Mouse (Mus musculus) forebrain, embryonic 13.5 days (tissue): Measurements from ENCODE around the gene Dmrta1. TPM values are rescaled to one million over a fixed set of nuclear protein-coding genes. Genes with fewer than 3 reads are reported as not detected.
"Not testable (repeated sequence)": the region's sequence is repeated elsewhere in the genome, so short reads cannot be mapped to it uniquely, and the experiment has no call there.

Experiments used
- ATAC-seq: fragments of 200-750 bp; cut with Nextera tagmentation; 2 replicates; pipeline ENCODE4 v1.8.0; 2017
- H3K27ac ChIP-seq: fragments of 300-500 bp; sonication (generic); 2 replicates; pipeline ENCODE4 v1.5.1; 2015; ENCODE audit warnings: inconsistent platforms, mild to moderate bottlenecking, moderate library complexity
- H3K27me3 ChIP-seq: fragments of 300-500 bp; sonication (generic); 2 replicates; pipeline ENCODE4 v1.6.1; 2015; ENCODE audit warnings: mild to moderate bottlenecking, inconsistent platforms
- H3K36me3 ChIP-seq: fragments of 300-500 bp; sonication (generic); 2 replicates; pipeline ENCODE4 v1.6.1; 2015; ENCODE audit warnings: mild to moderate bottlenecking, inconsistent platforms; ENCODE audit not compliant: poor library complexity, severe bottlenecking
- H3K4me1 ChIP-seq: fragments of 300-500 bp; sonication (generic); 2 replicates; pipeline ENCODE4 v1.6.1; 2015; ENCODE audit warnings: inconsistent platforms
- H3K4me2 ChIP-seq: fragments of 300-500 bp; sonication (generic); 2 replicates; pipeline ENCODE4 v1.6.1; 2015; ENCODE audit warnings: inconsistent platforms, mild to moderate bottlenecking, moderate library complexity
- H3K4me3 ChIP-seq: fragments of 300-500 bp; sonication (generic); 2 replicates; pipeline ENCODE4 v1.5.1; 2015; ENCODE audit warnings: mild to moderate bottlenecking, inconsistent platforms
- H3K9ac ChIP-seq: fragments of 300-500 bp; sonication (generic); 2 replicates; pipeline ENCODE4 v1.6.1; 2015; ENCODE audit warnings: mild to moderate bottlenecking, inconsistent platforms
- H3K9me3 ChIP-seq: fragments of 300-500 bp; sonication (generic); replicated peaks from 2 replicates; pipeline ENCODE4 v1.6.1; 2016; ENCODE audit warnings: inconsistent platforms
- WGBS: fragments of 180-500 bp; shearing (Covaris S2); methylation state at CpG from one replicate; pipeline ENCODE4 v1.1.7; 2015; 5-methylcytosine and 5-hydroxymethylcytosine counted together
- polyA plus RNA-seq: library from polyadenylated mRNA; unstranded; fragments of >200 nt; fragmentation: Nextera tagmentation; extraction: Ambion mirVana; gene quantifications from 2 replicates; pipeline ENCODE4 v1.2.1, GENCODE M21; 2015

The Dmrta1 gene
- polyA plus RNA-seq, 1 experiment from 2014 or later: 3.4 TPM

DNA sequence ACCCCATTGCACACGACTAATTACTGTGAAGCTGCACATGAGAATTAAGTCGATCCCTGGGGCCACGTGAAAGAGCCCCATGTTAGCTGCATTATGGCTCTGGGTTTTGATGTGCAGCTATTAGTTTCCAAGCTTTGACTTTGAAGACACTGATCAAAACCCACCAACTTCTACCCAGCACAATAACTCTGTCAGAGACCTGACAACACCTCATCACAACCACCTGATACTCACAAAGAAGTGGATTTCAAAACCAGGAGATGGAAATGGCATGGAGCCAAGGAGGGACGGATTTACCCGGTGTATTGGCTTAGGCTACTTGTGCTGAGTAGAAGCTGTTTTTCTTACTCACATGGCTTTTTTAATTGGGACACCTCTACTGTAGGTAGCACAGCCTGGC lies 523 bp upstream of the Dmrta1 start:
- H3K27ac ChIP-seq: no peak overlapping the region
- H3K9ac ChIP-seq: no peak overlapping the region
- H3K27me3 ChIP-seq: no peaks in the 10 kb centered on the region
- peak; percentile 92 for ATAC-seq
- H3K4me2 ChIP-seq: no peak overlapping the region
- H3K4me3 ChIP-seq: no peak overlapping the region
- peaks cover 22% of the 10 kb centered on the region; the same call in 1 of the 2 replicates for H3K4me1 ChIP-seq
- H3K36me3 ChIP-seq: no peaks in the 10 kb centered on the region
- WGBS: 5% methylated on average over 5 of the region's 5 CpGs
- H3K9me3 ChIP-seq: no peaks in the 10 kb centered on the region

DNA sequence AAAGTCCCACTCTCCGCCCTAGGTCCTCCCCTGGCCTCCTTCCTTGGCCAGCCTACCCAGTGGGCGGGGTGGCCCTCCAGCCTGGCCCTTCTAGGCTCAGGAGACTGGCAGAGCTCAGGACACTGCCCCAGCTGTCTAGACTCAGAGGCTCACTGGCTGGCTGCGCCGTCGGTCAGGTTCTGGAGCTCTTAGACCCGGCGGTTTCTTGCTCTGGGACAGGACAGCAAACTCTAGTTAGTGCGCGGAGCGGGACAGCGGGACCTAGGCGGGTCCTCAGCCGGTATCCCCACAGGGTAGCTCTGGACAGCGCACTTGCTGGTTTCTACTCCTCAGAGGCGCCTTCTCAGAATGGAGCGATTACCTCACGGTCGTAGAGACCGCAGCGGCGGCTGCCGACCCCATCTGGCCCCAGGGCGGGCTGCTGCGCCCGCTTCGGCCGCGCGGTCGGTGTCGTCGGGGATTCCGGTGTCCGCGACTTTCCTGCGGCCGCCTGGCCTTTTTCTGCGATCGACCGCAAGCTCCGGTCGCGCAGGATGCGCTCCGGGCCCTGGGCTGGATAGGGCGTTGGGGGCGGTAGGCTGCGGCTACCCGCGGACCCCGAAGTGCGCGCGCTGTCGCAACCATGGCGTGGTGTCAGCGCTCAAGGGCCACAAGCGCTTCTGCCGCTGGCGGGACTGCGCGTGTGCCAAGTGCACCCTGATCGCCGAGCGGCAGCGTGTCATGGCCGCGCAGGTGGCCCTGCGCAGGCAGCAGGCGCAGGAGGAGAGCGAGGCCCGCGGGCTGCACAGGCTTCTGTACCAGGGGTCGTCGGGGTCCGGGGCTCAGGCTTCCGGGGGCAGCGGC lies 8.9 kb downstream of the Dmrta1 start:
- Histone ChIP-seq H3K4me2 (peak overlapping the region; percentile 73), H3K9ac (peak overlapping the region; percentile 78), H3K36me3 (no peaks in the 10 kb centered on the region), H3K9me3 (no peaks in the 10 kb centered on the region), H3K27me3 (peaks cover 25% of the 10 kb centered on the region), H3K27ac (peak overlapping the region; percentile 46), H3K4me1 (peaks cover 22% of the 10 kb centered on the region; the same call in 1 of the 2 replicates), H3K4me3 (peak overlapping the region; percentile 71)
- under 1% methylated on average over 77 of the region's 78 CpGs for WGBS
- peak; percentile 92 for ATAC-seq

DNA sequence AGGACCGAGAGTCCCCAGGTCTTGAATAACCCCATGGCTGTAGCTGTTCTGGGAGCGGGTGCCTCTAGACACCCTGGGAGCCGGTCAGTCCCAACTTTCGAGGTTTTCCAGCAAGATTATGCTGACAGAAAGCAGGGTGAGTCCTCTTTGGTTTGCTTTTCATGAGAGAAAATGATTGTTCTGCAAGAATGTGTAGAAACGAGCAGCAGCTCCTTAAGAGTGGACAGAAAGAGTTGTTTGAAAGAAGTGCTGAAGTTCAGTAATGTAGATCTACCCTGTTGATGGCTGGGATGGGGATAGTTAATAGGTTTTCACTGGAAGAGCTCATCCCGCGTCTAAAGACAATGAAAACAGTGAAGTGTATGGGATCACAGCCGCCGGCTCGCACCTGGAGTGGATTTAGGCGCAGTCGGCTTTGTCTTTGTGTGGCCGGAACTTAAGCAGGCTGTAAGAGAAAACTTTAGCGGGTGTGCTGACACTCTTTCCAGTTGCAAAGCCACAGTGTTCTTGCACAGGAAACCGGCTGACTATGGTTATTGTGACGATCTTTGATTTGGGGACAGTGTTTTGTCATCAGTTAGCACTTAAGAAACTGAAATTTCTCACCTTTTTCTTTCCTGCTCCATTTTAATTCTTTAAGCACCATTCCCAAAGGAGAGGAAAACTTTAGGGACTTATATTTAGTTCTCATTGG lies 9.7 kb downstream of the Dmrta1 start:
- Histone ChIP-seq H3K4me3 (peak overlapping the region; percentile 71), H3K9me3 (no peaks in the 10 kb centered on the region), H3K27me3 (peaks cover 25% of the 10 kb centered on the region), H3K9ac (peak overlapping the region; percentile 78), H3K36me3 (no peaks in the 10 kb centered on the region), H3K27ac (peak overlapping the region; percentile 46), H3K4me2 (peak overlapping the region; percentile 73), H3K4me1 (peaks cover 22% of the 10 kb centered on the region; the same call in 1 of the 2 replicates)
- no peak; the same call in none of the 2 replicates for ATAC-seq
- 1% methylated on average over 16 of the region's 16 CpGs for WGBS

DNA sequence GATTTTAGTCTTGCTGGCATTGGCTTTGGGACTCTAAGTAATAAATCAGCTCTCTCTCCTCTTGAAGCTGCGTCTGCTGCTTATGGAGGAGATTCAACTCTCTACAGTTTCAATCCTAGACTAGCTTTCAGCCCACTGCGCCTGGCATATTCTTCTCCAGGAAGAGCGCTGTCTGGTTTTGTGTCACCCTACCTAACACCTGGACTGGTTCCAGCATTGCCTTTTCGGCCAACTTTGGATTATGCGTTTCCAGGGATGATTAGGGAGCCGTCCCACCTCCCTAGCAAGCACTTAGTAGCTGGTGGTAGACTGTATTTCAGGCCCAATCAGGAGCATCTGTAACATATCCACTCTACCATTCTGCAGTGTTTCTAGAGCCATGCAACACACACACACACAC lies 12.7 kb downstream of the Dmrta1 start:
- peaks cover 22% of the 10 kb centered on the region; the same call in 1 of the 2 replicates for H3K4me1 ChIP-seq
- H3K27me3 ChIP-seq: peaks cover 24% of the 10 kb centered on the region
- no peak overlapping the region for H3K9ac ChIP-seq
- H3K36me3 ChIP-seq: no peaks in the 10 kb centered on the region
- no peaks in the 10 kb centered on the region for H3K9me3 ChIP-seq
- 0 out of 2 replicates have a peak overlapping the region, but pooled peaks have one; percentile 20 for H3K27ac ChIP-seq
- ATAC-seq: no peak
- peak overlapping the region; percentile 7; the same call in 1 of the 2 replicates for H3K4me2 ChIP-seq
- 60% methylated on average over 6 of the region's 6 CpGs for WGBS
- H3K4me3 ChIP-seq: no peak overlapping the region

DNA sequence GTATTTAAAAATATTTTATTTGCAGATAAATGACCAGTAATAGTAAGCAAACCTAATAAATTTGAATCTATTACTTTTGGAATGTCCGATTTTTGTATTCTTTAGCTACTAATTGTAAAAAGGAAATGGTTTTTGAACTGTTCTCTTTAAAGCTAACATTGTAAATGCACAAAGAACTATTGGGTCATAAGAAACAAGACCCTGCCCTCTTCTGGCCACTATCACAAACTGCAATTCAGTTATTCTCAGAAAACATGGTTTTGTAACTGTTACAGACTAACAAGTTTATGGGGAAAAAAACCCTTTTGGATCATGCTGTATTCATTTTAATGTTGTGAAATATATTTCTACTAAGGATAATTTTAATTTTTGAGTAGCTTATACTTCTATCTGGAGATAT lies 13.5 kb downstream of the Dmrta1 start:
- H3K4me1 ChIP-seq: peaks cover 21% of the 10 kb centered on the region; the same call in 1 of the 2 replicates

DNA sequence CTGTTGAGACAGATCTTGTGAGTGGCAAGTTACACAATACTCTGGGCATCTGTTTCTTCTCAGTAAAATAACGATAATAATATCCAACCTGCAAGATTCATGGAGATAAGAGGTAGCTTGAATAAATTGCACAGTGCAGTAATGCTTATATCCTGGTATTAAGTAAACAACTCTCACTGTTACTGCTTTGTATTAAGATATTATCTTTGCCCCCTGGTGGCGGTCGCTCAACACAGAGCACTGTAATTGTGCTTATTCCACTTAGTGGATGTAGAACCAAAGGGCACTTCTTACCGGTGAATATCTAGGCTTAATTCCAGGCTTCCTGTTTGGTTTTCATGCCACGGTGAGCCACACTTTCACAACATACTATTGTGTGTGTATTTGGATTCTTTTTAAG lies 16.4 kb downstream of the Dmrta1 start:
- Histone ChIP-seq H3K4me1 (peaks cover 10% of the 10 kb centered on the region; the same call in 1 of the 2 replicates), H3K27me3 (no peaks in the 10 kb centered on the region), H3K36me3 (no peaks in the 10 kb centered on the region), H3K4me2 (no peak overlapping the region), H3K9me3 (no peaks in the 10 kb centered on the region), H3K27ac (no peak overlapping the region), H3K9ac (no peak overlapping the region), H3K4me3 (no peak overlapping the region)
- no peak for ATAC-seq
- WGBS: 69% methylated on average over 5 of the region's 5 CpGs

More for the DNA sequence above, 13.5 kb downstream of the Dmrta1 start:
- Histone ChIP-seq H3K27ac (no peak overlapping the region), H3K36me3 (no peaks in the 10 kb centered on the region), H3K27me3 (peaks cover 17% of the 10 kb centered on the region), H3K9ac (no peak overlapping the region), H3K4me2 (no peak overlapping the region), H3K9me3 (no peaks in the 10 kb centered on the region), H3K4me3 (no peak overlapping the region)
- WGBS: 29% methylated on average over 1 of the region's 1 CpGs
- ATAC-seq: no peak

DNA sequence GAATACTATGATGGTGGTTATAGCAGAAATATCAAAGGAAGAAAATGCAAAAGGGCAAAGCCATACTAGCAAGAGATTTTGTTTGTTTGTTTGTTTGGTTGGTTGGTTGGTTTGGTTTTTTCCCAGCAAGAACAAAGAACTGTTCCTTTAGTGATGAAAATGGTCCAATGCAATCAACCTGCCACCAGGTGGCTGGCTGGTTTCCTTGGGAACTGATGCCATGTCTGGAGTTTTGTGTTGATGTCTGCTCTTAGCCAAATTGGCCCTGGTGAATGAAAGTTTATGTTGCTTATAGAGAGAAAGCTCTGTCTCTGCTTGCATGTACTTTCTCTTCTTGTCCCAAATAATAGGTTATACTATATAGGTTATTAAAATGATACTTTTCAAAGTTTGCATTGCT lies 18.7 kb downstream of the Dmrta1 start:
- no peak overlapping the region for H3K4me2 ChIP-seq
- ATAC-seq: no peak

DNA sequence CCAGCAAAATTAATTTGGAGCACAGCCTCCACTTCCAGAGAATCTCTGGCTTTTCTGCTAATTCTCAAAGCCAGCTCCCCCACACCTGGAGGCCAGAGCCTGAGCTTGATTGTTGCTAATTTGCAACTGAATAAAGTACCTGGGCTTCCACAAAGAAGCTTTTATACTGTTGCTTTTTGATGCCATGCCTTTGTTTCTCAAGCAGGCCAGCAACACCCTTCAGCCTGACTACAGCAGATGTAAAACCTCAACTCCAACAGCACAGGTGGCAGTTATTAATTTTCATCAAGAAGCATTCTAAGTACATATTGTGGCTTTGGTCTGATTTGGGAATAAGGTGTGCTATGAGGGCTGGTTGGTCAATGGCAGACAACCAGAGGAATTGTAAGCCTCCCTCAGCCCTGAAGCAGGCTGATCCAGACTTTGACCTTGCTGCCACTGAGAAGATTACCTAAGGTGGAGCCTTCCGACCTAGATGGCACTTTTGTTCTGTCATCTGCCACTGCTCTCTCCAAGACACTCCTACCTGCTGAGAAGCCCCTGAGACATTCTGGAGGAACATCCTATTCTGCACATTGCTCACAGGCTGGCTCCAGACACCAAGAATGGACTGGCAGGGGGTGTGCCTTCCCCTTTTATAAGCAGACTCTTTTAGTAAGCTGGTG lies 44.4 kb downstream of the Dmrta1 start:
- H3K9me3 ChIP-seq, H3K4me1 ChIP-seq, H3K4me2 ChIP-seq, H3K36me3 ChIP-seq, H3K9ac ChIP-seq, H3K27ac ChIP-seq, ATAC-seq, H3K27me3 ChIP-seq, H3K4me3 ChIP-seq: not testable (repeated sequence)
- 70% methylated on average over 1 of the region's 1 CpGs for WGBS

More for the DNA sequence above, 18.7 kb downstream of the Dmrta1 start:
- Histone ChIP-seq H3K27me3 (no peaks in the 10 kb centered on the region), H3K4me1 (no peaks in the 10 kb centered on the region), H3K4me3 (no peak overlapping the region), H3K9ac (no peak overlapping the region), H3K27ac (no peak overlapping the region), H3K9me3 (no peaks in the 10 kb centered on the region), H3K36me3 (no peaks in the 10 kb centered on the region)
